Mouse (Mus musculus): ENCODE results near the gene Sh3pxd2b. TPM values are rescaled to one million over a fixed set of nuclear protein-coding genes. Genes with fewer than 3 reads are reported as not detected.

Sh3pxd2b gene
- total and polyA plus RNA-seq, 3 experiments, result 2.4 to 13.2 (median 6.7) TPM

- H3K27me3 ChIP-seq (replicated peaks), result no peaks in the 10 kb centered on the region
- no peak overlapping the region for H3K4me3 ChIP-seq (replicated peaks in 1 of 3; ENCODE audit: low read depth in 2 of 3, low read length in 2 of 3, poor library complexity in 1 of 3)
- no peak overlapping the region for H3K9ac ChIP-seq (ENCODE audit: insufficient read depth, low read depth)
- H3K4me1 ChIP-seq (ENCODE audit: control insufficient read depth in 1 of 2, insufficient read depth in 2 of 2), result peaks cover 0 to 15% of the 10 kb centered on the region in 2 experiments; a peak in 2 of 4 replicates
- TF ChIP-seq EP300 (IDR thresholded peaks at IDR 0.05; ENCODE audit: low read length) (no peak), MYC (IDR thresholded peaks at IDR 0.05; ENCODE audit: low read depth, low read length) (no peak), PAX5 (IDR thresholded peaks at IDR 0.05; ENCODE audit: low read length) (no peak), ELF1 (IDR thresholded peaks at IDR 0.05; ENCODE audit: low read depth, low read length) (no peak), CHD1 (IDR thresholded peaks at IDR 0.05; ENCODE audit: low read depth, low read length) (no peak), TBP (conservative IDR thresholded peaks at IDR 0.05; ENCODE audit: low read depth, low read length) (no peak), HCFC1 (IDR thresholded peaks at IDR 0.05; ENCODE audit: low read depth, low read length) (no peak), JUN (IDR thresholded peaks at IDR 0.05; ENCODE audit: insufficient read depth, low read depth, low read length) (no peak), JUND (conservative IDR thresholded peaks at IDR 0.05; ENCODE audit: low read depth, low read length) (no peak), SIN3A (IDR thresholded peaks at IDR 0.05; ENCODE audit: low read length) (no peak), MXI1 (IDR thresholded peaks at IDR 0.05; ENCODE audit: low read depth, low read length) (no peak)
- dilution Hi-C loops (cut with MboI; ENCODE audit: extremely low pct_ligation_motif_present, extremely low pct_unique_long_range_greater_than_20kb, low sequenced_read_pairs), result no loop called here
- no peaks in the 10 kb centered on the region for H3K79me2 ChIP-seq (replicated peaks; ENCODE audit: control insufficient read depth, extremely low read depth, insufficient read depth, poor library complexity, severe bottlenecking)
- no peak overlapping the region for H3K27ac ChIP-seq (ENCODE audit: insufficient read depth, low read depth)
- H3K4me2 ChIP-seq (ENCODE audit: insufficient read depth, low read depth, poor library complexity, severe bottlenecking), result no peak overlapping the region
- H3K9me3 ChIP-seq (replicated peaks; ENCODE audit: low read length), result peaks cover 6% of the 10 kb centered on the region
- H3K36me3 ChIP-seq (replicated peaks in 1 of 2; ENCODE audit: control insufficient read depth in 1 of 2, insufficient read depth in 1 of 2, low read length in 1 of 2), result peaks cover 4 to 68% of the 10 kb centered on the region in 2 experiments
- no peak for DNase-seq (ENCODE audit: extremely low read depth)
- in situ Hi-C loops (cut with MboI; ENCODE audit: low pct_ligation_motif_present, low pct_unique_long_range_greater_than_20kb, low sequenced_read_pairs), result no loop called here
Observed at GRCm38 (mm10) chr11:32374027-32374589, 26.5 kb downstream of the Sh3pxd2b start.

- Histone ChIP-seq H3K4me2 (ENCODE audit: insufficient read depth, low read depth, poor library complexity, severe bottlenecking) (no peak overlapping the region), H3K79me2 (replicated peaks; ENCODE audit: control insufficient read depth, extremely low read depth, insufficient read depth, poor library complexity, severe bottlenecking) (no peaks in the 10 kb centered on the region), H3K9ac (ENCODE audit: insufficient read depth, low read depth) (no peak overlapping the region), H3K27ac (ENCODE audit: insufficient read depth, low read depth) (no peak overlapping the region), H3K4me3 (replicated peaks in 1 of 3; ENCODE audit: low read depth in 2 of 3, low read length in 2 of 3, poor library complexity in 1 of 3) (no peak overlapping the region), H3K9me3 (replicated peaks; ENCODE audit: low read length) (peaks cover 6% of the 10 kb centered on the region), H3K4me1 (ENCODE audit: control insufficient read depth in 1 of 2, insufficient read depth in 2 of 2) (peaks cover 0 to 16% of the 10 kb centered on the region in 2 experiments; a peak in 2 of 4 replicates), H3K27me3 (replicated peaks) (no peaks in the 10 kb centered on the region), H3K36me3 (replicated peaks in 1 of 2; ENCODE audit: control insufficient read depth in 1 of 2, insufficient read depth in 1 of 2, low read length in 1 of 2) (peaks cover 4 to 68% of the 10 kb centered on the region in 2 experiments)
- TF ChIP-seq CTCF (conservative IDR thresholded peaks at IDR 0.05 in 1 of 2, IDR thresholded peaks at IDR 0.05 in 1 of 2; ENCODE audit: low read depth in 2 of 2, low read length in 2 of 2) (peak in 1 of 2 experiments; percentile 28; a peak in 2 of 4 replicates), JUN (IDR thresholded peaks at IDR 0.05; ENCODE audit: insufficient read depth, low read depth, low read length) (no peak)
- DNase-seq (ENCODE audit: extremely low read depth), result no peak
- in situ Hi-C loops (cut with MboI; ENCODE audit: low pct_ligation_motif_present, low pct_unique_long_range_greater_than_20kb, low sequenced_read_pairs) (no loop called here), dilution Hi-C loops (cut with MboI; ENCODE audit: extremely low pct_ligation_motif_present, extremely low pct_unique_long_range_greater_than_20kb, low sequenced_read_pairs) (no loop called here)
Observed at GRCm38 (mm10) chr11:32375104-32375535, 27.5 kb downstream of the Sh3pxd2b start.

DNA sequence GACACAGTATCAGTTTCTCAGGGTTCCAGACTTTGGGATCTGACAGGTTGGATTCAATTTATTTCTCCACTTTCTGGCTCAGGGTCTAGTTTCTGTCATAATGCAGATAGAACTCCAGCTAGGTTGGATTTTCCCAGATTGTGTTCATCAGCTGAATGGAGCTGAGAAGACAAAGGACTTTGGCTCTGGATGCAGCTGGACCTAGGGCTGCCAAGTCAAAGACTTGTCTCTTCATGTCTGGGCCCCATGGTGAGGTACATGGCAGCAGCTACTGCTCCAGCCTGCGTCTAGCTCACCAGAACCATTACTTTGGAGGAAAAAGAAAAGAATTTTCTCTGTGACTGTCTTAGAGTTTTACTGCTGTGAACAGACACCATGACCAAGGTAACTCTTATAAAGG, 28.5 kb downstream of the Sh3pxd2b start:
- Histone ChIP-seq H3K79me2 (replicated peaks; ENCODE audit: control insufficient read depth, extremely low read depth, insufficient read depth, poor library complexity, severe bottlenecking) (no peaks in the 10 kb centered on the region), H3K4me2 (ENCODE audit: insufficient read depth, low read depth, poor library complexity, severe bottlenecking) (no peak overlapping the region), H3K36me3 (replicated peaks in 1 of 2; ENCODE audit: control insufficient read depth in 1 of 2, insufficient read depth in 1 of 2, low read length in 1 of 2) (peaks cover 4 to 74% of the 10 kb centered on the region in 2 experiments), H3K9ac (ENCODE audit: insufficient read depth, low read depth) (no peak overlapping the region), H3K27ac (ENCODE audit: insufficient read depth, low read depth) (no peak overlapping the region), H3K27me3 (replicated peaks) (no peaks in the 10 kb centered on the region), H3K9me3 (replicated peaks; ENCODE audit: low read length) (peaks cover 6% of the 10 kb centered on the region), H3K4me1 (ENCODE audit: control insufficient read depth in 1 of 2, insufficient read depth in 2 of 2) (peaks cover 2 to 17% of the 10 kb centered on the region in 2 experiments; a peak in 2 of 4 replicates), H3K4me3 (replicated peaks in 1 of 3; ENCODE audit: low read depth in 2 of 3, low read length in 2 of 3, poor library complexity in 1 of 3) (no peak overlapping the region)
- dilution Hi-C loops (cut with MboI; ENCODE audit: extremely low pct_ligation_motif_present, extremely low pct_unique_long_range_greater_than_20kb, low sequenced_read_pairs) (no loop called here), in situ Hi-C loops (cut with MboI; ENCODE audit: low pct_ligation_motif_present, low pct_unique_long_range_greater_than_20kb, low sequenced_read_pairs) (no loop called here)
- DNase-seq (ENCODE audit: extremely low read depth), result no peak
- TF ChIP-seq MAZ (IDR thresholded peaks at IDR 0.05; ENCODE audit: low read depth, low read length) (no peak), JUND (conservative IDR thresholded peaks at IDR 0.05; ENCODE audit: low read depth, low read length) (no peak), RAD21 (IDR thresholded peaks at IDR 0.05; ENCODE audit: low read depth, low read length) (no peak), POLR2A (IDR thresholded peaks at IDR 0.05; ENCODE audit: low read depth, low read length) (no peak), PAX5 (IDR thresholded peaks at IDR 0.05; ENCODE audit: low read length) (no peak), ZMIZ1 (IDR thresholded peaks at IDR 0.05; ENCODE audit: low read depth, low read length) (no peak), USF1 (IDR thresholded peaks at IDR 0.05; ENCODE audit: low read depth, low read length) (no peak), CHD2 (IDR thresholded peaks at IDR 0.05; ENCODE audit: low read length) (no peak), BHLHE40 (IDR thresholded peaks at IDR 0.05; ENCODE audit: low read depth, low read length) (no peak), NELFE (IDR thresholded peaks at IDR 0.05; ENCODE audit: low read depth, low read length) (no peak), NRF1 (IDR thresholded peaks at IDR 0.05; ENCODE audit: low read depth, low read length) (no peak), POLR2AphosphoS2 (IDR thresholded peaks at IDR 0.05; ENCODE audit: low read depth, low read length) (no peak), IRF4 (IDR thresholded peaks at IDR 0.05; ENCODE audit: low read depth, low read length) (no peak), CHD1 (IDR thresholded peaks at IDR 0.05; ENCODE audit: low read depth, low read length) (no peak), GABPA (IDR thresholded peaks at IDR 0.05; ENCODE audit: insufficient replicate concordance, low read depth, low read length) (no peak)
